Comparison of ENCODE assay signal across 8 mouse cellular contexts in genomic region chr1:89656643-89657321, GRCm38 (mm10).
A peak's percentile ranks its signal among the peaks of the same experiment; 100 is the strongest.
DNase-seq lines count a peak whose midpoint lies in the region; TF ChIP-seq lines count a peak whose summit lies in the region.
"Had no signal": no experiment of that assay in that cellular context is flagged by ENCODE, and none has a peak within 500 bp of the region (broad histone marks: within the 10 kb centered on the region; RNA-seq: fewer than 3 reads in every experiment).

No protein-coding gene starts in this region.

- no peak overlapping the region for H3K27ac ChIP-seq in heart, adult 2 months
- H3K27ac ChIP-seq: stomach, embryonic 15.5 days had no signal

- intact Hi-C loops in heart, adult 2 months (cut with DNase I), result no loop called here
- intact Hi-C loops in left cerebral cortex, postnatal 36 days (cut with DNase I), result no loop called here

- no peaks in the 10 kb centered on the region for H3K27me3 ChIP-seq in heart, adult 2 months (ENCODE audit: control insufficient read depth, insufficient read depth, low read length)
- H3K27me3 ChIP-seq: stomach, embryonic 15.5 days had no signal

- no peak overlapping the region for H3K9ac ChIP-seq in heart, adult 2 months (ENCODE audit: low read depth, low read length)
- H3K9ac ChIP-seq: stomach, embryonic 15.5 days had no signal

- peak; percentile 44 for DNase-seq in kidney, postnatal 14 days
- DNase-seq in kidney, adult 18-20 months, result no peak
- peak; percentile 73 to 84 for DNase-seq in adrenal gland, postnatal 36 days
- DNase-seq in heart, adult 2 months, result peak; percentile 47 to 52
- DNase-seq in left cerebral cortex, postnatal 36 days (ENCODE audit: low spot score in 2 of 2), result peak; percentile 59 to 62
- peak; percentile 48 for DNase-seq in right cerebral cortex, postnatal 25 days
- no peak for DNase-seq in thymus, adult 18-20 months

- H3K4me1 ChIP-seq in heart, adult 2 months (ENCODE audit: control insufficient read depth, insufficient read depth, low read length), result peaks cover 5% of the 10 kb centered on the region

- no peak for TF ChIP-seq POLR2A in heart, adult 2 months (IDR thresholded peaks at IDR 0.05; ENCODE audit: insufficient read depth, low read depth, low read length)

- no peak for TF ChIP-seq EP300 in heart, adult 2 months (IDR thresholded peaks at IDR 0.05; ENCODE audit: insufficient read depth, low read depth, low read length)

- TF ChIP-seq CTCF in heart, adult 2 months (IDR thresholded peaks at IDR 0.05), result no peak

- H3K36me3 ChIP-seq in heart, adult 2 months (ENCODE audit: control insufficient read depth, insufficient read depth, low read length), result no peaks in the 10 kb centered on the region
- H3K36me3 ChIP-seq: stomach, embryonic 15.5 days had no signal

- H3K79me2 ChIP-seq in heart, adult 2 months (replicated peaks; ENCODE audit: control insufficient read depth, insufficient read depth, low read length), result no peaks in the 10 kb centered on the region

- WGBS in heart, adult 2 months, result 22% methylated on average over 11 of the region's 11 CpGs

- H3K4me3 ChIP-seq in heart, adult 2 months, result no peak overlapping the region
- H3K4me3 ChIP-seq: stomach, embryonic 15.5 days had no signal

Comparison
In these comparisons a context has a peak if more than half of its experiments do, and no peak if none do; other contexts are left out.
1. DNase-seq: peak in kidney, postnatal 14 days (single experiment), adrenal gland, postnatal 36 days (2 of 2), heart, adult 2 months (2 of 2), left cerebral cortex, postnatal 36 days (2 of 2) and right cerebral cortex, postnatal 25 days (single experiment); none in kidney, adult 18-20 months (single experiment) and thymus, adult 18-20 months (0 of 2).